Mouse (Mus musculus) MEL (cell line): ENCODE data around the gene Smc6. TPM values are rescaled to one million over a fixed set of nuclear protein-coding genes. Genes with fewer than 3 reads are reported as not detected.

Source experiments
- DNase-seq: peaks from one replicate; pipeline ENCODE4 v3.0.0; 2011; ENCODE audit warnings: low read depth, low spot score
- H3K27ac ChIP-seq: 2 replicates; pipeline ENCODE4 v1.5.1; 2012; ENCODE audit warnings: low read depth, mild to moderate bottlenecking, control low read depth, low read length, moderate library complexity; ENCODE audit not compliant: control insufficient read depth
- H3K27me3 ChIP-seq, 2 experiments: fragments of 150-350 bp in 1 of 2; sonication (generic) in 1 of 2; 2 replicates each; pipeline ENCODE4 v1.6.1; 2012; ENCODE audit warnings: low read length in 2 of 2, mild to moderate bottlenecking in 2 of 2, improper control_type of control experiment in 1 of 2, moderate library complexity in 1 of 2; ENCODE audit not compliant: insufficient read depth in 2 of 2, control insufficient read depth in 1 of 2
- H3K36me3 ChIP-seq, 2 experiments: 2 replicates each; pipeline ENCODE4 v1.6.1; 2012 to 2014; ENCODE audit warnings: low read length in 2 of 2, improper control_type of control experiment in 1 of 2, inconsistent platforms in 1 of 2, mild to moderate bottlenecking in 1 of 2; ENCODE audit not compliant: insufficient read depth in 2 of 2, control insufficient read depth in 1 of 2
- H3K4me1 ChIP-seq, 2 experiments: fragments of 150-350 bp in 1 of 2; sonication (generic) in 1 of 2; 2 replicates each; pipeline ENCODE4 v1.6.1; 2012; ENCODE audit warnings: low read length in 2 of 2, improper control_type of control experiment in 1 of 2, mild to moderate bottlenecking in 1 of 2; ENCODE audit not compliant: insufficient read depth in 2 of 2, control insufficient read depth in 1 of 2
- H3K4me3 ChIP-seq, 2 experiments: fragments of 150-350 bp in 1 of 2; sonication (generic) in 1 of 2; 2 replicates each; pipeline ENCODE4 v1.5.1; 2012; ENCODE audit warnings: low read depth in 2 of 2, low read length in 2 of 2, mild to moderate bottlenecking in 2 of 2, moderate library complexity in 2 of 2, control low read depth in 1 of 2, improper control_type of control experiment in 1 of 2; ENCODE audit not compliant: control insufficient read depth in 1 of 2, insufficient read depth in 1 of 2
- H3K79me2 ChIP-seq: 2 replicates; pipeline ENCODE4 v1.6.1; 2012; ENCODE audit warnings: mild to moderate bottlenecking, low read length, moderate library complexity; ENCODE audit not compliant: control insufficient read depth, poor library complexity, insufficient read depth
- H3K9ac ChIP-seq: 2 replicates; pipeline ENCODE4 v1.6.1; 2012; ENCODE audit warnings: low read depth, mild to moderate bottlenecking, control low read depth, low read length, moderate library complexity; ENCODE audit not compliant: control insufficient read depth, poor library complexity, severe bottlenecking
- H3K9me3 ChIP-seq: fragments of 150-350 bp; sonication (generic); replicated peaks from 2 replicates; pipeline ENCODE4 v1.6.1; 2012; ENCODE audit warnings: mild to moderate bottlenecking, low read length, improper control_type of control experiment, moderate library complexity; ENCODE audit not compliant: insufficient read depth
- CHD1 ChIP-seq: IDR thresholded peaks from 2 replicates; pipeline ENCODE4 v1.6.1; 2012; ENCODE audit warnings: low read depth, mild to moderate bottlenecking, inconsistent platforms, low read length, improper control_type of control experiment
- CHD2 ChIP-seq: IDR thresholded peaks from 2 replicates; pipeline ENCODE4 v1.6.1; 2011; ENCODE audit warnings: low read length, improper control_type of control experiment
- CTCF ChIP-seq, 3 experiments: IDR thresholded peaks in 2 of 3; conservative IDR thresholded peaks in 1 of 3; 2 replicates each; pipeline ENCODE4 v1.5.1; 2011 to 2012; ENCODE audit warnings: low read length in 3 of 3, low read depth in 2 of 3, mild to moderate bottlenecking in 2 of 3, improper control_type of control experiment in 1 of 3, inconsistent platforms in 1 of 3, mixed read lengths in 1 of 3, moderate library complexity in 1 of 3; ENCODE audit not compliant: control insufficient read depth in 1 of 3, insufficient read depth in 1 of 3, poor library complexity in 1 of 3, severe bottlenecking in 1 of 3
- EP300 ChIP-seq, 2 experiments: IDR thresholded peaks; 2 replicates each; pipeline ENCODE4 v1.6.1; 2011; ENCODE audit warnings: improper control_type of control experiment in 2 of 2, low read length in 2 of 2, low read depth in 1 of 2, mild to moderate bottlenecking in 1 of 2
- HCFC1 ChIP-seq: IDR thresholded peaks from 2 replicates; pipeline ENCODE4 v1.6.1; 2012; ENCODE audit warnings: low read depth, mild to moderate bottlenecking, inconsistent platforms, low read length, improper control_type of control experiment, moderate library complexity
- JUND ChIP-seq: IDR thresholded peaks from 2 replicates; pipeline ENCODE4 v1.6.1; 2011; ENCODE audit warnings: low read depth, mild to moderate bottlenecking, improper control_type of control experiment, low read length
- KAT2A ChIP-seq: conservative IDR thresholded peaks from 2 replicates; pipeline ENCODE4 v1.6.1; 2012; ENCODE audit warnings: low read depth, low read length, improper control_type of control experiment, inconsistent platforms
- MAFK ChIP-seq: IDR thresholded peaks from 2 replicates; pipeline ENCODE4 v1.6.1; 2011; ENCODE audit warnings: low read depth, mild to moderate bottlenecking, low read length, improper control_type of control experiment, borderline replicate concordance
- MAZ ChIP-seq: IDR thresholded peaks from 2 replicates; pipeline ENCODE4 v1.6.1; 2012; ENCODE audit warnings: low read depth, mild to moderate bottlenecking, inconsistent platforms, low read length, improper control_type of control experiment
- MEF2A ChIP-seq: IDR thresholded peaks from 2 replicates; pipeline ENCODE4 v1.6.1; 2014; ENCODE audit warnings: low read depth, mild to moderate bottlenecking, inconsistent platforms, low read length, improper control_type of control experiment; ENCODE audit not compliant: poor library complexity, insufficient replicate concordance, severe bottlenecking; ENCODE audit errors: extremely low read depth
- MXI1 ChIP-seq: IDR thresholded peaks from 2 replicates; pipeline ENCODE4 v1.6.1; 2011; ENCODE audit warnings: mild to moderate bottlenecking, low read depth, low read length, improper control_type of control experiment
- MYB ChIP-seq: IDR thresholded peaks from 2 replicates; pipeline ENCODE4 v1.6.1; 2011; ENCODE audit warnings: mild to moderate bottlenecking, low read depth, low read length, improper control_type of control experiment
- NELFE ChIP-seq: IDR thresholded peaks from 2 replicates; pipeline ENCODE4 v1.6.1; 2011; ENCODE audit warnings: low read depth, low read length, improper control_type of control experiment
- NRF1 ChIP-seq: IDR thresholded peaks from 2 replicates; pipeline ENCODE4 v1.6.1; 2014; ENCODE audit warnings: low read depth, mild to moderate bottlenecking, inconsistent platforms, low read length, improper control_type of control experiment, moderate library complexity; ENCODE audit not compliant: poor library complexity, insufficient read depth, severe bottlenecking
- POLR2A ChIP-seq, 2 experiments: IDR thresholded peaks; 2 replicates each; pipeline ENCODE4 v1.6.1; 2011 to 2012; ENCODE audit warnings: low read length in 2 of 2, mild to moderate bottlenecking in 2 of 2, control low read depth in 1 of 2, improper control_type of control experiment in 1 of 2, low read depth in 1 of 2, moderate library complexity in 1 of 2; ENCODE audit not compliant: control insufficient read depth in 1 of 2, insufficient read depth in 1 of 2, poor library complexity in 1 of 2
- RAD21 ChIP-seq: IDR thresholded peaks from 2 replicates; pipeline ENCODE4 v1.6.1; 2011; ENCODE audit warnings: mild to moderate bottlenecking, low read depth, low read length, improper control_type of control experiment
- TBP ChIP-seq: IDR thresholded peaks from 2 replicates; pipeline ENCODE4 v1.8.0; 2011; ENCODE audit warnings: low read depth, low read length, improper control_type of control experiment
- USF2 ChIP-seq, 2 experiments: IDR thresholded peaks; 2 replicates each; pipeline ENCODE4 v1.6.1; 2011 to 2012; ENCODE audit warnings: improper control_type of control experiment in 2 of 2, low read length in 2 of 2, borderline replicate concordance in 1 of 2, inconsistent platforms in 1 of 2, low read depth in 1 of 2, mild to moderate bottlenecking in 1 of 2; ENCODE audit not compliant: insufficient read depth in 1 of 2
- polyA plus RNA-seq, 2 experiments: library from polyadenylated mRNA; stranded (reverse) in 1 of 2; unstranded in 1 of 2; fragments of >175 nt in 1 of 2; fragments of >200 nt in 1 of 2; gene quantifications; 2 replicates each; pipeline versions ENCODE4 v1.2.1 to v1.2.4; 2012; ENCODE audit warnings: low replicate concordance in 2 of 2, low read depth in 1 of 2; ENCODE audit not compliant: insufficient read length in 2 of 2, insufficient read depth in 1 of 2, missing spikeins in 1 of 2
- total RNA-seq: library from RNA; depleted of rRNA; stranded (reverse); fragments of 300-350 nt; gene quantifications from 2 replicates; pipeline ENCODE4 v1.2.3, GENCODE M21; 2012

The Smc6 gene
- total and polyA plus RNA-seq, 3 experiments, result 46.7 to 170 (median 63.3) TPM

- H3K4me1 ChIP-seq, result no peaks in the 10 kb centered on the region
- H3K27ac ChIP-seq, result no peak overlapping the region
- TF ChIP-seq CHD1 (no peak), MAZ (no peak), KAT2A (no peak)
- TF ChIP-seq, all 39 proteins: peak for 0
- Histone ChIP-seq H3K9me3 (no peaks in the 10 kb centered on the region), H3K9ac (no peak overlapping the region), H3K36me3 (peaks cover 2 to 35% of the 10 kb centered on the region in 2 experiments; a peak in 3 of 4 replicates), H3K27me3 (no peaks in the 10 kb centered on the region), H3K79me2 (no peaks in the 10 kb centered on the region), H3K4me3 (no peak overlapping the region)
- no peak for DNase-seq
Measured at GRCm38 (mm10) chr12:11300858-11301257, 35.2 kb downstream of the Smc6 start.

- no peak overlapping the region for H3K27ac ChIP-seq
- no peak for TF ChIP-seq NELFE
- 0 out of 2 replicates have a peak, but pooled peaks have one; percentile 50 for TF ChIP-seq MAFK
- DNase-seq, result no peak
- no peaks in the 10 kb centered on the region for H3K79me2 ChIP-seq
- H3K27me3 ChIP-seq, result no peaks in the 10 kb centered on the region
- H3K36me3 ChIP-seq, result peaks cover 11 to 14% of the 10 kb centered on the region in 2 experiments
- H3K9me3 ChIP-seq, result no peaks in the 10 kb centered on the region
- no peak overlapping the region for H3K4me3 ChIP-seq
- peaks cover 2 to 8% of the 10 kb centered on the region in 2 experiments; a peak in 3 of 4 replicates for H3K4me1 ChIP-seq
- no peak overlapping the region for H3K9ac ChIP-seq
Measured at GRCm38 (mm10) chr12:11306753-11307645, 41.3 kb downstream of the Smc6 start.

DNA sequence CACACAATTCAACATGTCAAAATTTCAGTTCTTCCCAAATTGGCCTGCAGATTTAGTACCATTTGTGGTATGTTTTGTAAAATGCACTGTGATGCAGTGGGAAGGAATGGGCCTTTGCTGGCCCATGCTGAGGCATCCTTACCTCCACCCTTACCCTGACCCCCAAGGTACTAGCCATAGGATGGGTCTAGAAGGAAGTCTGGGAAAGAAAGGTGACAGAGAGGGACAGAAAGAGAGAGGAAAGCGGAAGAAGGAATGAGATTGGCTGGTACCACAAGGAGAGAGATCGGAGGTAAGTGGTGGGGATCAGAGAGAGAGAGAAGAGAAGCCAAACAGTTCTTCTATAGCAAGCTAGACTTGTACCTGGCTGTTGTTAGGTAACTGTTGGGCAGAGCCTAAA, 45.4 kb downstream of the Smc6 start:
- no peak overlapping the region for H3K4me3 ChIP-seq
- TF ChIP-seq HCFC1, result no peak
- TF ChIP-seq RAD21, result no peak
- TF ChIP-seq, all 39 proteins: peak for 0
- no peak for DNase-seq
- H3K9me3 ChIP-seq, result no peaks in the 10 kb centered on the region
- H3K79me2 ChIP-seq, result no peaks in the 10 kb centered on the region
- H3K4me1 ChIP-seq, result peaks cover 2 to 8% of the 10 kb centered on the region in 2 experiments; a peak in 3 of 4 replicates
- H3K27ac ChIP-seq, result no peak overlapping the region
- H3K36me3 ChIP-seq, result peaks cover 11 to 18% of the 10 kb centered on the region in 2 experiments
- H3K27me3 ChIP-seq, result no peaks in the 10 kb centered on the region
- no peak overlapping the region for H3K9ac ChIP-seq

GRCm38 (mm10) chr12:11313840-11314239, 48.2 kb downstream of the Smc6 start:
- Histone ChIP-seq H3K9ac (no peak overlapping the region), H3K27ac (no peak overlapping the region), H3K79me2 (no peaks in the 10 kb centered on the region), H3K4me1 (no peaks in the 10 kb centered on the region; a peak in 1 of 4 replicates), H3K36me3 (peaks cover 8 to 12% of the 10 kb centered on the region in 2 experiments), H3K4me3 (no peak overlapping the region), H3K27me3 (no peaks in the 10 kb centered on the region), H3K9me3 (no peaks in the 10 kb centered on the region)
- peak; percentile 14 for DNase-seq
- no peak for TF ChIP-seq CHD2
- no peak for TF ChIP-seq MXI1
- TF ChIP-seq KAT2A, result no peak
- TF ChIP-seq NRF1, result no peak
- TF ChIP-seq EP300 (IDR thresholded peaks at IDR 0.05; ENCODE audit: low read depth in 1 of 2, low read length in 2 of 2), result no peak
- no peak for TF ChIP-seq USF2 (IDR thresholded peaks at IDR 0.05; ENCODE audit: borderline replicate concordance in 1 of 2, insufficient read depth in 1 of 2, low read depth in 1 of 2, low read length in 2 of 2)
- TF ChIP-seq JUND, result no peak
- TF ChIP-seq MEF2A, result no peak
- peak; percentile 34 for TF ChIP-seq RAD21
- TF ChIP-seq HCFC1, result no peak
- no peak for TF ChIP-seq MYB
- TF ChIP-seq TBP, result no peak
- no peak for TF ChIP-seq POLR2A (IDR thresholded peaks at IDR 0.05; ENCODE audit: control insufficient read depth in 1 of 2, insufficient read depth in 1 of 2, low read depth in 1 of 2, low read length in 2 of 2, poor library complexity in 1 of 2)
- peak in 1 of 3 experiments; percentile 28; a peak in 1 of 6 replicates for TF ChIP-seq CTCF (IDR thresholded peaks at IDR 0.05 in 2 of 3, conservative IDR thresholded peaks at IDR 0.05 in 1 of 3; ENCODE audit: control insufficient read depth in 1 of 3, insufficient read depth in 1 of 3, low read depth in 2 of 3, low read length in 3 of 3, poor library complexity in 1 of 3, severe bottlenecking in 1 of 3)
